Mouse (Mus musculus) megakaryocyte-erythroid progenitor cell, adult 5 weeks (primary cell): ENCODE data around the gene Fibin. TPM values are rescaled to one million over a fixed set of nuclear protein-coding genes. Genes with fewer than 3 reads are reported as not detected.

Experiments used
- polyA plus RNA-seq: library from polyadenylated mRNA; stranded (reverse); fragments of >175 nt; gene quantifications from 2 replicates; pipeline ENCODE4 v1.2.3, GENCODE M21; 2012

The Fibin gene
- polyA plus RNA-seq: not detected in 2 replicates

DNA sequence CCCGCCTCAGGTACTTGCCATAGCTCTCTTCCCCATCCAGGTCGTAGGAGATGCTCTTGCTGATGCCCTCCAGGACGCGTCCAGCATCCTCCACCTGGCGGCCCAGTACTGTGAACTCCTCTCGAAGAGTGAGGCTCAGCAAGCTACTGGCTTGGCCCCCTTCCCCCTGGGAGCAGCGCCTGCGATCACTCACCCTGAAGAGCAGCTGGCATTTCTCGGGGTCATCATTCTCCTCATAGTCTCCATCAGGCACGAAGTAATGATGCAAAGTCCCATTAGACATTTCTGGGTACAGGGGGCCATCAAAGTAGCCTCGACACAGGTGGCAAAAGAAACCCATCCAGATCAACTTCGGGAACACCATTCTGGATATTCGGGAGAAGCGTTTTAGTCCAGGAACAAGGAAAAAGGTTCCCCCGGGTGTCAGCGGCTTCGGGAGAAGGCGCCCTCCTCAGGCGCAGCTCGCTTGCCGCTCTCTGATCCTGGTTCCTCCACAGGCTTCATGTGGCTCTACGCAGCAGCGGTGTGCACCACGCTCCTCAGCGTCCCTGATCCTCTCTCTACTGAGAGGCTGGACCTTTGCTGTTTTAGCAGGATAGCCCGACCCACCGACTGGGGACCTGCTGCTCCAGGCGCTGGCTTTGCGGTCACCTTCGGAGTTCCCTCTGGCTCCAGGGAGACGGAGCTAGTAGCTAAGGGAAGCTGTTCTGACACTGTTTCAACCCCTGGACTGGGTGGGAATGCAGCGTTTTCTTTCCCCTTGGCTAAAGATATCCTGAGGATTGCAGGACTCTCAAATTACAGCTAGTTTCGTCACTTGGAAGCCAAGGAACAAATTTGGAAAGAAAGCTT is at the start of gene Fibin:
Gene Fibin (minus strand): TSS at position 752 of the 852 bp plus-strand sequence.

DNA sequence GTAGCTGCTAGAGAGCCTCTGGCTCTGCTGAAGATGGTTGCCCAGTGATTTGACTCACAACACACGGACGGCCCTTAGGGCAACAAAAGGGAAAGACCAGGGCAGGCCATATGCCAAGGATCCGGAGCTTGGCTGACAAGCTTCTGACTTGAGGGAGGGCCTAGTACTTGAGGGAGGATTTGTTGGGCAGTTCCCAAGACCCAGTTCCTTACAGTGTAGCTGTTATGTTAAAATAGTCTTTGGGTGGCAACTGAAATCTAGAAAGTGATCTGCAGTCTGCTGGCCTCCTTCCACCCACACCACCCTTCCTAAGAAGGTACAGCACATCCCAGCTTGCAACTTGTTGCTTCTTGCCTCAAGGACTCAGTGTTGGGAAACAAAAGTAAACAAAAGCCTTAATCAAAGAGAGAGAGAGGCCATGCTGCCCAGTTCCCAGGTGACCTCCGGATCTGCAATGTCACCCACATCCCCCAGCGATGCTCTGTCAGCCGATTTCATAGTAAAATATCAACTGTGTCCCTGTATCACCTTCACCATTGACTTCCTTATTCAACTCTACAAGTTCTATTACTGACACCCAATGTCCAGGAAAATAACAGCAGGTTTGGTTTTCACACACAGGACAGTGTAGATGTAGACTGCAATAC is 48.4 kb downstream of the Fibin start, which contains the start of gene Bbox1:
Gene Bbox1 (minus strand): TSS at position 52 of the 647 bp plus-strand sequence.

Other genes with a start within 250 kb of the Fibin start
- gene Bbox1, start 48.6 kb downstream of the Fibin start, polyA plus RNA-seq: not detected in 2 replicates
- gene Slc5a12, start 234.1 kb upstream of the Fibin start, polyA plus RNA-seq: not detected in 2 replicates